In the genomic region with DNA sequence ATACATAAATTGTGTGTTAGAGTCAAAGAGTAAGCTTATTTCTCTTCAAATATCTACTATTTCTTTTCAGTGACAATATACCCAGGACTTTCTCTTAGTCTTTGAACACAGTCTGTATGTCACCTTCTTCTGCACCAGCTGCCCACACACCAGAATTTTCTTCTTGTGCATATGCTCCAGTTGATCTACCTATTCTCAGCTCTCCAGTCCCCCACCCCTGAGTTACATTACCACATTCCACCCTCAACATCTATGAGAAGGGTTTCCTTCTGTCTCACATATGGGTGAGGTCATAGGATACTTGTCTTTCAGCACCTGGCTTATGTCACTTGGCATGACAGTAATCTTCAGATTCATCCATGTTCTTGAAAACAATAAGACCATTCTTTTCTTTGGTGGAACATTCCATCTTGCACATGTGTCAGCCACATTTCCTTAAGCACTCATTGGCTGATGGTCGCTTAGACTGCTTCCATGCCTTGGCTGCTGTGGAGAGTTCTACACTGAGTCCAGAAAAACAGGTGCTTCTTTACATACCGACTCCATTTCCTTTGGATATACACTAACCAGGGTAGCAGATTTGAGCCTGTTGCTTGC, we compare ENCODE assay signal across 9 mouse cellular contexts.
"Had no signal": no experiment of that assay in that cellular context is flagged by ENCODE, and none has a peak within 500 bp of the region (broad histone marks: within the 10 kb centered on the region; RNA-seq: fewer than 3 reads in every experiment).

No protein-coding gene starts in this region.

- DNase-seq: kidney, adult 9 months; kidney, postnatal 36 days; layer of hippocampus, adult 9-11 months; layer of hippocampus, postnatal 36 days; lung, postnatal 14 days; thymus, postnatal 4 days had no signal

- ATAC-seq: intestine, embryonic 16.5 days; liver, embryonic 12.5 days; midbrain, embryonic 16.5 days had no signal
